Mouse (Mus musculus): ENCODE results near the gene Ppp1r27.
"Not testable (repeated sequence)": the region's sequence is repeated elsewhere in the genome, so short reads cannot be mapped to it uniquely, and the experiment has no call there.

Gene Ppp1r27

GRCm38 (mm10) chr11:120514262-120514661 lies 36.7 kb downstream of the Ppp1r27 start:
- DNase-seq (ENCODE audit: low spot score in 2 of 2) = not testable (repeated sequence)

GRCm38 (mm10) chr11:120512790-120513453 lies 38.0 kb downstream of the Ppp1r27 start:
- no peak for DNase-seq (ENCODE audit: low spot score in 2 of 2)

- DNase-seq (ENCODE audit: low spot score in 2 of 2) = no peak
Measured at GRCm38 (mm10) chr11:120510375-120511030, 40.4 kb downstream of the Ppp1r27 start.

- no peak for DNase-seq (ENCODE audit: low spot score in 2 of 2)
Measured at GRCm38 (mm10) chr11:120509940-120510339, 41.0 kb downstream of the Ppp1r27 start.

GRCm38 (mm10) chr11:120508290-120508870 lies 42.6 kb downstream of the Ppp1r27 start:
- no peak for DNase-seq (ENCODE audit: low spot score in 2 of 2)

GRCm38 (mm10) chr11:120507611-120508289 lies 43.2 kb downstream of the Ppp1r27 start:
- DNase-seq (ENCODE audit: low spot score in 2 of 2) = no peak

- no peak for DNase-seq (ENCODE audit: low spot score in 2 of 2)
Measured at GRCm38 (mm10) chr11:120506899-120507298, 44.0 kb downstream of the Ppp1r27 start.

- DNase-seq (ENCODE audit: low spot score in 2 of 2) = no peak
Measured at GRCm38 (mm10) chr11:120505661-120506060, 45.3 kb downstream of the Ppp1r27 start.

GRCm38 (mm10) chr11:120501701-120502100 lies 49.2 kb downstream of the Ppp1r27 start:
- DNase-seq (ENCODE audit: low spot score in 2 of 2) = no peak

- no peak for DNase-seq (ENCODE audit: low spot score in 2 of 2)
Measured at GRCm38 (mm10) chr11:120501018-120501417, 49.9 kb downstream of the Ppp1r27 start.

GRCm38 (mm10) chr11:120500357-120500756 lies 50.6 kb downstream of the Ppp1r27 start:
- DNase-seq (ENCODE audit: low spot score in 2 of 2) = no peak

Measured in heart, adult 9 months (tissue).